Mouse (Mus musculus) heart, postnatal 4 days (tissue): ENCODE data around the gene Tgtp1. TPM values are rescaled to one million over a fixed set of nuclear protein-coding genes. Genes with fewer than 3 reads are reported as not detected.
"Not testable (repeated sequence)": the region's sequence is repeated elsewhere in the genome, so short reads cannot be mapped to it uniquely, and the experiment has no call there.

Experiments
- DNase-seq: peaks from one replicate; pipeline ENCODE4 v3.0.0; 2021
- total RNA-seq, 2 experiments: library from RNA; stranded (reverse); gene quantifications; 2 replicates each; pipeline ENCODE4 v1.2.3; 2021

Gene Tgtp1
- total RNA-seq = under 1 TPM; 0.21 to 0.27 TPM

GRCm38 (mm10) chr11:48994018-48994417, at the start of gene Tgtp1:
TSS of gene Tgtp1 (minus strand) at chr11:48994172.
- not testable (repeated sequence) for DNase-seq

- not testable (repeated sequence) for DNase-seq
These were observed 18.1 kb upstream of the Tgtp1 start for GRCm38 (mm10) chr11:49012074-49012473.

- not testable (repeated sequence) for DNase-seq
These were observed 12.8 kb upstream of the Tgtp1 start for GRCm38 (mm10) chr11:49006785-49007184.

- not testable (repeated sequence) for DNase-seq
These were observed 12.3 kb upstream of the Tgtp1 start for GRCm38 (mm10) chr11:49006317-49006716.

- not testable (repeated sequence) for DNase-seq
These were observed 6.4 kb upstream of the Tgtp1 start for GRCm38 (mm10) chr11:49000411-49000810.

- not testable (repeated sequence) for DNase-seq
These were observed 676 bp downstream of the Tgtp1 start for GRCm38 (mm10) chr11:48993296-48993695.

GRCm38 (mm10) chr11:48991740-48992520, 2.0 kb downstream of the Tgtp1 start, which contains the start of gene Gm12185:
TSS of gene Gm12185 (minus strand) at chr11:48992226.
- not testable (repeated sequence) for DNase-seq

- not testable (repeated sequence) for DNase-seq
These were observed 4.0 kb downstream of the Tgtp1 start for GRCm38 (mm10) chr11:48989981-48990380.

- not testable (repeated sequence) for DNase-seq
These were observed 5.8 kb downstream of the Tgtp1 start for GRCm38 (mm10) chr11:48988219-48988618.

- DNase-seq = not testable (repeated sequence)
These were observed 11.1 kb downstream of the Tgtp1 start for GRCm38 (mm10) chr11:48982848-48983247.

GRCm38 (mm10) chr11:48980052-48980451, 13.9 kb downstream of the Tgtp1 start:
- not testable (repeated sequence) for DNase-seq

- not testable (repeated sequence) for DNase-seq
These were observed 14.7 kb downstream of the Tgtp1 start, which contains the start of gene 9930111J21Rik1 for GRCm38 (mm10) chr11:48979251-48979650. TSS of gene 9930111J21Rik1 (minus strand) at chr11:48979398.

- DNase-seq = not testable (repeated sequence)
These were observed 15.6 kb downstream of the Tgtp1 start, which contains the start of gene Olfr56 for GRCm38 (mm10) chr11:48978240-48978939. TSS of gene Olfr56 (plus strand) at chr11:48978889.

GRCm38 (mm10) chr11:48974686-48975085, 19.3 kb downstream of the Tgtp1 start:
- not testable (repeated sequence) for DNase-seq

GRCm38 (mm10) chr11:48946090-48946489, 47.9 kb downstream of the Tgtp1 start, which contains the start of gene Psme2b:
TSS of gene Psme2b (minus strand) at chr11:48946190.
- DNase-seq = not testable (repeated sequence)

- DNase-seq = not testable (repeated sequence)
These were observed 54.7 kb downstream of the Tgtp1 start for GRCm38 (mm10) chr11:48939286-48939685.

Other genes starting within 250 kb of the Tgtp1 start
- gene Rack1, start 193.8 kb downstream of the Tgtp1 start, total RNA-seq = 100 to 1,000 TPM; 642 to 663 TPM
- gene Trim41, start 176.8 kb downstream of the Tgtp1 start, total RNA-seq = 10 to 100 TPM; 36.0 to 40.1 TPM
- 1 to 10 TPM; 5.3 to 5.5 TPM for gene Trim7, start 168.0 kb downstream of the Tgtp1 start, total RNA-seq
- 1 to 10 TPM; 4.8 to 5.1 TPM for gene Gm12184, start 167.5 kb downstream of the Tgtp1 start, total RNA-seq
- 1 to 10 TPM; 6.2 to 7.6 TPM for gene Irgm1, start 122.5 kb downstream of the Tgtp1 start, total RNA-seq
- under 1 TPM; 0.26 to 0.38 TPM for gene Gm5431, start 92.0 kb downstream of the Tgtp1 start, total RNA-seq
- gene Psme2b, start 48.0 kb downstream of the Tgtp1 start, total RNA-seq = 1 to 10 TPM; 2.0 to 3.0 TPM
- under 1 TPM in 1 of 2 experiments, not detected in 1; 0.18 TPM for gene Olfr56, start 15.3 kb downstream of the Tgtp1 start, total RNA-seq
- gene 9930111J21Rik1, start 14.8 kb downstream of the Tgtp1 start, total RNA-seq = 1 to 10 TPM; 2.0 to 2.1 TPM
- under 1 TPM; 0.07 to 0.29 TPM for gene Gm12185, start 1.9 kb downstream of the Tgtp1 start, total RNA-seq
- gene 9930111J21Rik2, start 57.1 kb upstream of the Tgtp1 start, total RNA-seq = 1 to 10 TPM; 3.6 to 3.9 TPM
- not detected for gene Tgtp2, start 70.0 kb upstream of the Tgtp1 start, total RNA-seq
- 1 to 10 TPM; 1.4 to 1.6 TPM for gene Ifi47, start 82.4 kb upstream of the Tgtp1 start, total RNA-seq
- 1 to 10 TPM in 1 of 2 experiments, under 1 TPM in 1; 0.63 to 1.1 TPM for gene Olfr1396, start 120.7 kb upstream of the Tgtp1 start, total RNA-seq
- not detected for gene Olfr1395, start 148.1 kb upstream of the Tgtp1 start, total RNA-seq
- not detected for gene Olfr1394, start 160.2 kb upstream of the Tgtp1 start, total RNA-seq
- gene Btnl9, start 193.0 kb upstream of the Tgtp1 start, total RNA-seq = 10 to 100 TPM; 38.4 to 40.3 TPM
- gene Zfp62, start 209.1 kb upstream of the Tgtp1 start, total RNA-seq = 10 to 100 TPM; 37.2 to 37.7 TPM